Comparison of ENCODE assay signal across 8 mouse cellular contexts in genomic region chr12:108836722-108837121, GRCm38 (mm10). TPM values are rescaled to one million over a fixed set of nuclear protein-coding genes. Genes with fewer than 3 reads are reported as not detected.
A peak's percentile ranks its signal among the peaks of the same experiment; 100 is the strongest.
DNase-seq lines count a peak whose midpoint lies in the region; ATAC-seq and TF ChIP-seq lines count a peak whose summit lies in the region.

No protein-coding gene starts in this region.

- no peaks in the 10 kb centered on the region; the same call in 1 of the 2 replicates for H3K79me2 ChIP-seq in heart, adult 2 months (replicated peaks; ENCODE audit: control insufficient read depth, insufficient read depth, low read length)
- peaks cover 6% of the 10 kb centered on the region; the same call in 1 of the 2 replicates for H3K79me2 ChIP-seq in CH12.LX (replicated peaks; ENCODE audit: control insufficient read depth, extremely low read depth, insufficient read depth, poor library complexity, severe bottlenecking)

- TF ChIP-seq RAD21 in CH12.LX (IDR thresholded peaks at IDR 0.05; ENCODE audit: low read depth, low read length) = no peak

- H3K9me3 ChIP-seq in CH12.LX (replicated peaks; ENCODE audit: low read length) = no peaks in the 10 kb centered on the region
- H3K9me3 ChIP-seq in forebrain, embryonic 13.5 days (replicated peaks) = no peaks in the 10 kb centered on the region
- no peaks in the 10 kb centered on the region for H3K9me3 ChIP-seq in liver, embryonic 14.5 days (ENCODE audit: control insufficient read depth, low read length)

- TF ChIP-seq POLR2A in heart, adult 2 months (IDR thresholded peaks at IDR 0.05; ENCODE audit: insufficient read depth, low read depth, low read length) = no peak
- no peak for TF ChIP-seq POLR2A in CH12.LX (IDR thresholded peaks at IDR 0.05; ENCODE audit: low read depth, low read length)

- H3K36me3 ChIP-seq in heart, adult 2 months (ENCODE audit: control insufficient read depth, insufficient read depth, low read length) = no peaks in the 10 kb centered on the region
- H3K36me3 ChIP-seq in CH12.LX (replicated peaks in 1 of 2; ENCODE audit: control insufficient read depth in 1 of 2, insufficient read depth in 1 of 2, low read length in 1 of 2) = peaks cover 9 to 51% of the 10 kb centered on the region in 2 experiments
- H3K36me3 ChIP-seq in forebrain, embryonic 13.5 days (ENCODE audit: poor library complexity, severe bottlenecking) = peaks cover 20% of the 10 kb centered on the region
- H3K36me3 ChIP-seq in liver, embryonic 14.5 days (replicated peaks; ENCODE audit: control insufficient read depth, insufficient read depth, low read depth) = no peaks in the 10 kb centered on the region; the same call in 1 of the 2 replicates

- in situ Hi-C loops in CH12.LX (cut with MboI; ENCODE audit: low pct_ligation_motif_present, low pct_unique_long_range_greater_than_20kb, low sequenced_read_pairs) = no loop called here

- dilution Hi-C loops in CH12.LX (cut with MboI; ENCODE audit: extremely low pct_ligation_motif_present, extremely low pct_unique_long_range_greater_than_20kb, low sequenced_read_pairs) = no loop called here

- H3K4me3 ChIP-seq in heart, adult 2 months = peak overlapping the region; percentile 72
- peak overlapping the region; percentile 66 to 71 (median 68) for H3K4me3 ChIP-seq in CH12.LX (replicated peaks in 1 of 3; ENCODE audit: low read depth in 2 of 3, low read length in 2 of 3, poor library complexity in 1 of 3)
- peak overlapping the region; percentile 74 for H3K4me3 ChIP-seq in forebrain, embryonic 13.5 days
- peak overlapping the region; percentile 60 for H3K4me3 ChIP-seq in liver, embryonic 14.5 days (ENCODE audit: insufficient read depth in 1 of 2, low read depth in 2 of 2, low read length in 2 of 2)

- no peak for ATAC-seq in forebrain, embryonic 13.5 days
- no peak for ATAC-seq in liver, embryonic 14.5 days (ENCODE audit: insufficient read depth)

- WGBS in heart, adult 2 months = 35% methylated on average over 7 of the region's 7 CpGs
- WGBS in forebrain, embryonic 13.5 days = 72% methylated on average over 7 of the region's 7 CpGs
- WGBS in liver, embryonic 14.5 days (ENCODE audit: insufficient replicate concordance) = 41% methylated on average over 7 of the region's 7 CpGs

- peak overlapping the region; percentile 83 for H3K4me2 ChIP-seq in CH12.LX (ENCODE audit: insufficient read depth, low read depth, poor library complexity, severe bottlenecking)
- peak overlapping the region; percentile 96 for H3K4me2 ChIP-seq in forebrain, embryonic 13.5 days
- H3K4me2 ChIP-seq in liver, embryonic 14.5 days (ENCODE audit: low read depth) = peak overlapping the region; percentile 82

- intact Hi-C loops in heart, adult 2 months (cut with DNase I) = no loop called here

- TF ChIP-seq CTCF in heart, adult 2 months (IDR thresholded peaks at IDR 0.05) = no peak
- no peak for TF ChIP-seq CTCF in CH12.LX (conservative IDR thresholded peaks at IDR 0.05 in 1 of 2, IDR thresholded peaks at IDR 0.05 in 1 of 2; ENCODE audit: low read depth in 2 of 2, low read length in 2 of 2)
- TF ChIP-seq CTCF in liver, embryonic 14.5 days (IDR thresholded peaks at IDR 0.05; ENCODE audit: low read depth) = no peak

- no peak for TF ChIP-seq EP300 in heart, adult 2 months (IDR thresholded peaks at IDR 0.05; ENCODE audit: insufficient read depth, low read depth, low read length)
- TF ChIP-seq EP300 in CH12.LX (IDR thresholded peaks at IDR 0.05; ENCODE audit: low read length) = no peak
- TF ChIP-seq EP300 in liver, embryonic 14.5 days (IDR thresholded peaks at IDR 0.05; ENCODE audit: low read depth) = no peak

- H3K27me3 ChIP-seq in heart, adult 2 months (ENCODE audit: control insufficient read depth, insufficient read depth, low read length) = no peaks in the 10 kb centered on the region
- H3K27me3 ChIP-seq in CH12.LX (replicated peaks) = no peaks in the 10 kb centered on the region
- H3K27me3 ChIP-seq in forebrain, embryonic 13.5 days = no peaks in the 10 kb centered on the region
- no peaks in the 10 kb centered on the region for H3K27me3 ChIP-seq in liver, embryonic 14.5 days (ENCODE audit: control insufficient read depth, insufficient read depth, low read length)

- DNase-seq in heart, adult 2 months = no peak
- DNase-seq in heart, adult 18-20 months = no peak
- no peak for DNase-seq in CH12.LX (ENCODE audit: extremely low read depth)
- no peak for DNase-seq in liver, embryonic 14.5 days (ENCODE audit: low read depth in 3 of 3, low spot score in 3 of 3)
- DNase-seq in c-Kit-positive CD71-positive TER-119-positive erythroid progenitor cells, embryonic 14.5 days (ENCODE audit: low spot score) = no peak
- DNase-seq in right cerebral cortex, postnatal 4 days = no peak
- no peak for DNase-seq in layer of hippocampus, adult 9-11 months

- peaks cover 13% of the 10 kb centered on the region for H3K4me1 ChIP-seq in heart, adult 2 months (ENCODE audit: control insufficient read depth, insufficient read depth, low read length)
- H3K4me1 ChIP-seq in CH12.LX (ENCODE audit: control insufficient read depth in 1 of 2, insufficient read depth in 2 of 2) = peaks cover 12 to 24% of the 10 kb centered on the region in 2 experiments
- H3K4me1 ChIP-seq in forebrain, embryonic 13.5 days = peaks cover 61% of the 10 kb centered on the region
- H3K4me1 ChIP-seq in liver, embryonic 14.5 days (replicated peaks; ENCODE audit: control insufficient read depth in 2 of 2, insufficient read depth in 2 of 2, low read length in 1 of 2) = peaks cover 6 to 12% of the 10 kb centered on the region in 2 experiments

- H3K27ac ChIP-seq in heart, adult 2 months = peak overlapping the region; percentile 95
- H3K27ac ChIP-seq in CH12.LX (ENCODE audit: insufficient read depth, low read depth) = no peak overlapping the region
- H3K27ac ChIP-seq in forebrain, embryonic 13.5 days = 0 out of 2 replicates have a peak overlapping the region, but pooled peaks have one; percentile 87
- H3K27ac ChIP-seq in liver, embryonic 14.5 days = no peak overlapping the region

- H3K9ac ChIP-seq in heart, adult 2 months (ENCODE audit: low read depth, low read length) = peak overlapping the region; percentile 60
- H3K9ac ChIP-seq in CH12.LX (ENCODE audit: insufficient read depth, low read depth) = peak overlapping the region; percentile 70
- peak overlapping the region; percentile 81 for H3K9ac ChIP-seq in forebrain, embryonic 13.5 days
- peak overlapping the region; percentile 55 for H3K9ac ChIP-seq in liver, embryonic 14.5 days (replicated peaks)

TF ChIP-seq in CH12.LX, 34 proteins besides CTCF, POLR2A, EP300 and RAD21:
- TF ChIP-seq ZC3H11A (IDR thresholded peaks at IDR 0.05; ENCODE audit: low read depth, low read length) = no peak

RNA-seq across cellular contexts. Expression of gene Slc25a47, which starts 0.9 kb away (rescaled TPM):
- total RNA-seq in heart, adult 2 months (2021) = 1 to 10 TPM; 6.5 to 7.1 TPM
- 10.5 and 15.0 TPM in 2 replicates for polyA plus RNA-seq in heart, adult 2 months (2012; rRNA removed)
- 1 to 10 TPM; 8.1 to 9.1 TPM for total RNA-seq in heart, adult 18-20 months (2021)
- total RNA-seq in CH12.LX (2012; rRNA removed) = 5.3 and 6.1 TPM in 2 replicates
- total RNA-seq in CH12.LX (2014; rRNA removed) = 2.7 and 3.1 TPM in 2 replicates
- 3.0 and 3.5 TPM in 2 replicates for polyA plus RNA-seq in CH12.LX (2012; ENCODE audit: insufficient read length, low read depth)
- 14.6 and 15.6 TPM in 2 replicates for polyA plus RNA-seq in forebrain, embryonic 13.5 days (2015; fragmentation: Nextera tagmentation; extraction: Ambion mirVana)
- polyA plus RNA-seq in liver, embryonic 14.5 days (2012; rRNA removed) = 3.9 and 4.3 TPM in 2 replicates
- polyA plus RNA-seq in liver, embryonic 14.5 days (2014; fragmentation: Nextera tagmentation; extraction: Ambion mirVana) = 2.3 and 3.4 TPM in 2 replicates

RNA-seq across cellular contexts. Expression of gene Slc25a29, which starts 1.0 kb away (rescaled TPM):
- total RNA-seq in heart, adult 2 months (2021) = 10 to 100 TPM in 1 of 2 experiments, 1 to 10 TPM in 1; 8.0 to 16.8 TPM
- 14.2 and 17.3 TPM in 2 replicates for polyA plus RNA-seq in heart, adult 2 months (2012; rRNA removed)
- total RNA-seq in heart, adult 18-20 months (2021) = 1 to 10 TPM; 8.7 to 9.1 TPM
- total RNA-seq in CH12.LX (2012; rRNA removed) (2.0 and 2.6 TPM in 2 replicates), CH12.LX (2014; rRNA removed) (1.1 and 1.7 TPM in 2 replicates)
- 1.5 TPM in 2 replicates for polyA plus RNA-seq in CH12.LX (2012; ENCODE audit: insufficient read length, low read depth)
- 21.2 and 22.1 TPM in 2 replicates for polyA plus RNA-seq in forebrain, embryonic 13.5 days (2015; fragmentation: Nextera tagmentation; extraction: Ambion mirVana)
- polyA plus RNA-seq in liver, embryonic 14.5 days (2012; rRNA removed) = 0.40 and 0.49 TPM in 2 replicates
- 0.51 and 0.85 TPM in 2 replicates for polyA plus RNA-seq in liver, embryonic 14.5 days (2014; fragmentation: Nextera tagmentation; extraction: Ambion mirVana)

RNA-seq across cellular contexts. Expression of gene Yy1, which starts 43.9 kb away (rescaled TPM):
- total RNA-seq in heart, adult 2 months (2021) = 10 to 100 TPM; 34.4 to 38.8 TPM
- polyA plus RNA-seq in heart, adult 2 months (2012; rRNA removed) = 7.1 and 10.3 TPM in 2 replicates
- 10 to 100 TPM; 31.5 to 37.2 TPM for total RNA-seq in heart, adult 18-20 months (2021)
- total RNA-seq in CH12.LX (2012; rRNA removed) (30.8 and 34.6 TPM in 2 replicates), CH12.LX (2014; rRNA removed) (51.7 and 54.9 TPM in 2 replicates)
- polyA plus RNA-seq in CH12.LX (2012; ENCODE audit: insufficient read length, low read depth) = 53.9 and 56.8 TPM in 2 replicates
- polyA plus RNA-seq in forebrain, embryonic 13.5 days (2015; fragmentation: Nextera tagmentation; extraction: Ambion mirVana) = 15.8 and 17.3 TPM in 2 replicates
- 8.1 and 11.8 TPM in 2 replicates for polyA plus RNA-seq in liver, embryonic 14.5 days (2012; rRNA removed)
- polyA plus RNA-seq in liver, embryonic 14.5 days (2014; fragmentation: Nextera tagmentation; extraction: Ambion mirVana) = 7.9 and 9.1 TPM in 2 replicates

RNA-seq across cellular contexts. Expression of gene Wdr25, which starts 56.7 kb away (rescaled TPM):
- 1 to 10 TPM; 3.5 to 4.9 TPM for total RNA-seq in heart, adult 2 months (2021)
- 9.5 and 14.4 TPM in 2 replicates for polyA plus RNA-seq in heart, adult 2 months (2012; rRNA removed)
- total RNA-seq in heart, adult 18-20 months (2021) = 1 to 10 TPM; 4.7 to 5.7 TPM
- 8.7 and 12.4 TPM in 2 replicates for total RNA-seq in CH12.LX (2012; rRNA removed)
- total RNA-seq in CH12.LX (2014; rRNA removed) = 8.3 and 11.0 TPM in 2 replicates
- polyA plus RNA-seq in CH12.LX (2012; ENCODE audit: insufficient read length, low read depth) = 10.8 and 17.8 TPM in 2 replicates
- 9.9 and 10.4 TPM in 2 replicates for polyA plus RNA-seq in forebrain, embryonic 13.5 days (2015; fragmentation: Nextera tagmentation; extraction: Ambion mirVana)
- polyA plus RNA-seq in liver, embryonic 14.5 days (2012; rRNA removed) = 2.6 and 3.7 TPM in 2 replicates
- 1.2 and 2.2 TPM in 2 replicates for polyA plus RNA-seq in liver, embryonic 14.5 days (2014; fragmentation: Nextera tagmentation; extraction: Ambion mirVana)

RNA-seq across cellular contexts. Expression of gene Wars, which starts 57.3 kb away (rescaled TPM):
- total RNA-seq in heart, adult 2 months (2021) = 10 to 100 TPM; 29.8 to 42.4 TPM
- 43.6 and 60.2 TPM in 2 replicates for polyA plus RNA-seq in heart, adult 2 months (2012; rRNA removed)
- 10 to 100 TPM; 29.1 to 41.2 TPM for total RNA-seq in heart, adult 18-20 months (2021)
- total RNA-seq in CH12.LX (2012; rRNA removed) (73.5 and 76.9 TPM in 2 replicates), CH12.LX (2014; rRNA removed) (83.0 and 88.0 TPM in 2 replicates)
- 85.5 and 93.5 TPM in 2 replicates for polyA plus RNA-seq in CH12.LX (2012; ENCODE audit: insufficient read length, low read depth)
- 103 and 111 TPM in 2 replicates for polyA plus RNA-seq in forebrain, embryonic 13.5 days (2015; fragmentation: Nextera tagmentation; extraction: Ambion mirVana)
- 19.1 and 19.4 TPM in 2 replicates for polyA plus RNA-seq in liver, embryonic 14.5 days (2012; rRNA removed)
- polyA plus RNA-seq in liver, embryonic 14.5 days (2014; fragmentation: Nextera tagmentation; extraction: Ambion mirVana) = 27.8 and 29.2 TPM in 2 replicates

Comparison
In these comparisons a context has a peak if more than half of its experiments do, and no peak if none do; other contexts are left out.
1. H3K27ac ChIP-seq: peak in heart, adult 2 months (single experiment) and forebrain, embryonic 13.5 days (single experiment); none in CH12.LX (single experiment) and liver, embryonic 14.5 days (single experiment).
2. Peak in every context shown above with its lines, with median percentiles within 50 percentile points of each other: H3K4me3 ChIP-seq, H3K9ac ChIP-seq and H3K4me2 ChIP-seq.